Mouse (Mus musculus) bone marrow macrophage, adult 2 months (primary cell): ENCODE measurements at regions not wholly inside any gene's neighbourhood (a gene's known extent, or its start where the extent isn't known, plus 50 kb on each side); places are given as distances from the start of the nearest gene placed in this dataset.

Experiments used
- CTCF ChIP-seq: IDR thresholded peaks from 2 replicates; pipeline ENCODE4 v1.5.1; 2012; ENCODE audit warnings: low read depth, mild to moderate bottlenecking, low read length, moderate library complexity
- POLR2A ChIP-seq: IDR thresholded peaks from 2 replicates; pipeline ENCODE4 v1.6.1; 2012; ENCODE audit warnings: mild to moderate bottlenecking, low read depth, low read length, borderline replicate concordance

DNA sequence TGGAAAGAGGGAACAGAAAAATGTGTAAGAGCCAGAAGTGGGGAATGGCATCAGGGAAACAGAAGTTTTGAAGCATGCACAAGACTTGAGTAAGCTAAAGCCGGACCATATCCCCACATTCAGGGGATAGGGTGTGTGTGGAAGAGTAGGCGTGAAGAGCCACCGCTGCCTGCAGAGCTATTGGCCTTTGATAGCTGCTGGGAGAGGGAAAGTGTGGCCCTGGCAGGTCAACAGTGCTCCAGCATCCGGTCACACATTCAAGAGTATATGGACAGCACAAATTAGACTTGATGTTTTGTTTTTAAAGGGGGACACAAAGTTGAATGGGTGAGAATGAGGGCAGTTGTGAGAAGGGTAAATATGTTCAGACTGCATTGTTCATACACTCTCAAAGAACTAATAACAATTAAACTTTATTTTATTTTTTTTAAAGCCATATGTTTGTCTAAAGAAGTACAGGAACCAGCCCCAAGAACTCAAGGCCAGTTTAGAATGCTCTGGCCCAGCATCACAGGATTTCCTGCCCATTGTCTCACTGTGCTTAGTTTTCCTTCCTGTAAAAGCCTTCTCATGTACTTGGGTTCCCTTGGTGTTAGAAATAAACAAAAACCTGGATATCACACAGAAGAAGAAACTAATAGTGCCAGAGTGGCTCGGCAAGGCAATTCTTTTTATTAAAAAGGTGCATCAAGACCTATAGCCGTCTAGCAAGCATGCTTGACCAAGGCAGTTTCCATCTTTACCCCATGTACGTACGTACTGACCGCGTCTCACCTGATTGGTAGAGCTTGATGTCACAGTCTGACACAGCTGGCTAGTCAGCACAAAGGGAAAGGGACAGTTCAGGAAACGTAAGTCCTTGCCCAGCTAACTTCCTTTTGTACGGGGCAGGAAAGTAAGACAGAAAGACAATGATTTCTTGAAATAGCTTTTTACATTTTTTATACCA is 144.6 kb upstream of the Rbbp6 start:
- TF ChIP-seq CTCF: no peak
- no peak for TF ChIP-seq POLR2A
